Mouse (Mus musculus) testis, adult 2 months (tissue): ENCODE data around the gene F12.

Experiments
- CTCF ChIP-seq: fragments of 200-500 bp; IDR thresholded peaks from 2 replicates; pipeline ENCODE4 v1.5.1; 2012; ENCODE audit warnings: low read depth, mild to moderate bottlenecking, inconsistent platforms, low read length, moderate library complexity; ENCODE audit not compliant: control insufficient read depth, insufficient read depth, insufficient replicate concordance
- POLR2A ChIP-seq: fragments of 200-500 bp; IDR thresholded peaks from 2 replicates; pipeline ENCODE4 v1.6.1; 2012; ENCODE audit warnings: low read depth, mild to moderate bottlenecking, inconsistent platforms, low read length, moderate library complexity; ENCODE audit not compliant: control insufficient read depth

GRCm38 (mm10) chr13:55371740-55372139 is 54.9 kb downstream of the F12 start:
- TF ChIP-seq CTCF: no peak
- TF ChIP-seq POLR2A: no peak
